Mouse (Mus musculus): ENCODE results near the gene Prdm16.

Prdm16 gene

GRCm38 (mm10) chr4:154267511-154267910 is 369.2 kb downstream of the Prdm16 start:
- no peak for DNase-seq (ENCODE audit: low spot score in 2 of 2)
